Mouse (Mus musculus): ENCODE measurements around the gene Cul3. TPM values are rescaled to one million over a fixed set of nuclear protein-coding genes. Genes with fewer than 3 reads are reported as not detected.

The Cul3 gene
- total and polyA plus RNA-seq, 2 experiments from 2014 or later: 27.1 to 27.6 TPM

GRCm38 (mm10) chr1:80236126-80236525, 104.2 kb downstream of the Cul3 start:
- no peak for ATAC-seq (ENCODE audit: insufficient read depth, low read depth)
- no peaks in the 10 kb centered on the region for H3K27me3 ChIP-seq (ENCODE audit: control insufficient read depth, insufficient read depth, low read length)
- no peak overlapping the region for H3K4me2 ChIP-seq (ENCODE audit: low read depth, low read length)
- no peaks in the 10 kb centered on the region for H3K4me1 ChIP-seq (ENCODE audit: control insufficient read depth, insufficient read depth)
- H3K4me3 ChIP-seq (ENCODE audit: low read depth, low read length): no peak overlapping the region
- WGBS: 5% methylated on average over 1 of the region's 1 CpGs
- no peaks in the 10 kb centered on the region for H3K9me3 ChIP-seq (replicated peaks; ENCODE audit: control insufficient read depth, low read length)
- H3K36me3 ChIP-seq (replicated peaks; ENCODE audit: control insufficient read depth, insufficient read depth, low read length): no peaks in the 10 kb centered on the region
- TF ChIP-seq CTCF (IDR thresholded peaks at IDR 0.05; ENCODE audit: low read depth) (no peak), EP300 (IDR thresholded peaks at IDR 0.05; ENCODE audit: low read depth) (no peak)
- H3K27ac ChIP-seq (ENCODE audit: low read depth): no peak overlapping the region
- no peak for DNase-seq (ENCODE audit: low spot score)
- no peak overlapping the region for H3K9ac ChIP-seq (replicated peaks; ENCODE audit: low read depth, low read length)

- H3K9me3 ChIP-seq (replicated peaks; ENCODE audit: control insufficient read depth, low read length): no peaks in the 10 kb centered on the region
- no peak for DNase-seq (ENCODE audit: low spot score)
- no peaks in the 10 kb centered on the region for H3K27me3 ChIP-seq (ENCODE audit: control insufficient read depth, insufficient read depth, low read length)
- TF ChIP-seq CTCF (IDR thresholded peaks at IDR 0.05; ENCODE audit: low read depth) (peak; percentile 19; the same call in 1 of the 2 replicates), EP300 (IDR thresholded peaks at IDR 0.05; ENCODE audit: low read depth) (no peak)
- 52% methylated on average over 1 of the region's 1 CpGs for WGBS
- no peak overlapping the region for H3K9ac ChIP-seq (replicated peaks; ENCODE audit: low read depth, low read length)
- H3K36me3 ChIP-seq (replicated peaks; ENCODE audit: control insufficient read depth, insufficient read depth, low read length): no peaks in the 10 kb centered on the region
- no peak overlapping the region for H3K27ac ChIP-seq (ENCODE audit: low read depth)
- no peak overlapping the region for H3K4me2 ChIP-seq (ENCODE audit: low read depth, low read length)
- peaks cover 6% of the 10 kb centered on the region; the same call in 1 of the 2 replicates for H3K4me1 ChIP-seq (ENCODE audit: control insufficient read depth, insufficient read depth)
- no peak for ATAC-seq (ENCODE audit: insufficient read depth, low read depth)
- no peak overlapping the region for H3K4me3 ChIP-seq (ENCODE audit: low read depth, low read length)
Observed at GRCm38 (mm10) chr1:80230612-80231011, 109.7 kb downstream of the Cul3 start.

- ATAC-seq (ENCODE audit: insufficient read depth, low read depth) (no peak), DNase-seq (ENCODE audit: low spot score) (no peak)
- no peaks in the 10 kb centered on the region for H3K27me3 ChIP-seq (ENCODE audit: control insufficient read depth, insufficient read depth, low read length)
- H3K9ac ChIP-seq (replicated peaks; ENCODE audit: low read depth, low read length): no peak overlapping the region
- H3K4me3 ChIP-seq (ENCODE audit: low read depth, low read length): no peak overlapping the region
- H3K36me3 ChIP-seq (replicated peaks; ENCODE audit: control insufficient read depth, insufficient read depth, low read length): no peaks in the 10 kb centered on the region
- H3K27ac ChIP-seq (ENCODE audit: low read depth): peak overlapping the region; percentile 30
- H3K4me2 ChIP-seq (ENCODE audit: low read depth, low read length): no peak overlapping the region
- TF ChIP-seq EP300 (IDR thresholded peaks at IDR 0.05; ENCODE audit: low read depth): no peak
- no peak for TF ChIP-seq CTCF (IDR thresholded peaks at IDR 0.05; ENCODE audit: low read depth)
- no peaks in the 10 kb centered on the region for H3K9me3 ChIP-seq (replicated peaks; ENCODE audit: control insufficient read depth, low read length)
- WGBS: 23% methylated on average over 3 of the region's 3 CpGs
- H3K4me1 ChIP-seq (ENCODE audit: control insufficient read depth, insufficient read depth): peaks cover 11% of the 10 kb centered on the region
Observed at GRCm38 (mm10) chr1:80224839-80225412, 115.4 kb downstream of the Cul3 start.

GRCm38 (mm10) chr1:80221151-80221550, 119.1 kb downstream of the Cul3 start:
- Histone ChIP-seq H3K4me2 (ENCODE audit: low read depth, low read length) (no peak overlapping the region), H3K36me3 (replicated peaks; ENCODE audit: control insufficient read depth, insufficient read depth, low read length) (no peaks in the 10 kb centered on the region), H3K4me3 (ENCODE audit: low read depth, low read length) (no peak overlapping the region), H3K9ac (replicated peaks; ENCODE audit: low read depth, low read length) (no peak overlapping the region), H3K9me3 (replicated peaks; ENCODE audit: control insufficient read depth, low read length) (no peaks in the 10 kb centered on the region), H3K27ac (ENCODE audit: low read depth) (no peak overlapping the region), H3K27me3 (ENCODE audit: control insufficient read depth, insufficient read depth, low read length) (no peaks in the 10 kb centered on the region), H3K4me1 (ENCODE audit: control insufficient read depth, insufficient read depth) (peaks cover 8% of the 10 kb centered on the region)
- WGBS: 43% methylated on average over 4 of the region's 4 CpGs
- DNase-seq (ENCODE audit: low spot score): no peak
- no peak for TF ChIP-seq EP300 (IDR thresholded peaks at IDR 0.05; ENCODE audit: low read depth)
- TF ChIP-seq CTCF (IDR thresholded peaks at IDR 0.05; ENCODE audit: low read depth): no peak
- no peak for ATAC-seq (ENCODE audit: insufficient read depth, low read depth)

- Histone ChIP-seq H3K9me3 (replicated peaks; ENCODE audit: control insufficient read depth, low read length) (no peaks in the 10 kb centered on the region), H3K36me3 (replicated peaks; ENCODE audit: control insufficient read depth, insufficient read depth, low read length) (no peaks in the 10 kb centered on the region), H3K27ac (ENCODE audit: low read depth) (peak within 1 kb of the TSS; percentile 64), H3K4me3 (ENCODE audit: low read depth, low read length) (no peak within 1 kb of the TSS), H3K4me2 (ENCODE audit: low read depth, low read length) (no peak within 1 kb of the TSS), H3K4me1 (ENCODE audit: control insufficient read depth, insufficient read depth) (no peaks in the 10 kb centered on the region), H3K27me3 (ENCODE audit: control insufficient read depth, insufficient read depth, low read length) (no peaks in the 10 kb centered on the region), H3K9ac (replicated peaks; ENCODE audit: low read depth, low read length) (no peak within 1 kb of the TSS)
- 55% methylated on average over 6 of the region's 6 CpGs for WGBS
- peak; percentile 76 for DNase-seq (ENCODE audit: low spot score)
- ATAC-seq (ENCODE audit: insufficient read depth, low read depth): peak; percentile 92
- TF ChIP-seq EP300 (IDR thresholded peaks at IDR 0.05; ENCODE audit: low read depth) (peak; percentile 100), CTCF (IDR thresholded peaks at IDR 0.05; ENCODE audit: low read depth) (no peak)
Observed at GRCm38 (mm10) chr1:80218268-80218667, 122.0 kb downstream of the Cul3 start, which contains the start of gene Fam124b. TSS of gene Fam124b (minus strand) at chr1:80218473.

Other genes starting within 250 kb of the Cul3 start
- gene Fam124b, start 122.0 kb downstream of the Cul3 start, total RNA-seq (2014; rRNA removed; ENCODE audit: low replicate concordance): 0.15 and 2.7 TPM in 2 replicates
- 0.81 and 0.86 TPM in 2 replicates for gene Fam124b, start 122.0 kb downstream of the Cul3 start, polyA plus RNA-seq (2015; fragmentation: Nextera tagmentation; extraction: Ambion mirVana)
- gene Gm45261, start 121.0 kb upstream of the Cul3 start, total RNA-seq (2014; rRNA removed; ENCODE audit: low replicate concordance): not detected in 2 replicates
- gene Gm45261, start 121.0 kb upstream of the Cul3 start, polyA plus RNA-seq (2015; fragmentation: Nextera tagmentation; extraction: Ambion mirVana): not detected in 2 replicates